Mouse (Mus musculus): Measurements from ENCODE around the gene Ccdc92.

The Ccdc92 gene

GRCm38 (mm10) chr5:124862013-124862866 is at the start of gene Ccdc92, which contains the start of gene Zfp664:
Ccdc92 (minus strand) TSS chr5:124862424.
Zfp664 (plus strand) TSS chr5:124862691.
- DNase-seq (ENCODE audit: extremely low spot score, low read depth, low spot score): peak; percentile 86

DNA sequence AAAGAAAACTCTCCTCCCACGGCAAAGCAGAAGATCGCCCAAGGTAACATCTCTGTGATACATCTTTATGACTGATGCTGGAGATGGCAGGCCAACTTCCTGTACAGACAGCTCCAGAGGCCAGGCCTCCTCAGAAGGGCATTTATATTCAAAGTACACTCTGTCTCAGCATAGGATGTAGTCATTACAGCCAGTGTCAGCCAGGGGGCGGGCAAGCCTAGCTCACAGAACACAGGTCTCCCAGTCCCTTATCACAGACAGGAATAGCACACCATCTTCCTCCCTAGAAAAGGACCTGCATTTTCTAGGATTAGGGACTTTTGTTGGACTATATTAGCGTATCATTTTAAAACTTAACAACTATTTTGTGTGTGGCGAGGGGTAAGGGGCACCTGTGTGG is 46.6 kb upstream of the Ccdc92 start:
- no peak for DNase-seq (ENCODE audit: extremely low spot score, low read depth, low spot score)

GRCm38 (mm10) chr5:124906890-124907289 is 44.7 kb upstream of the Ccdc92 start:
- no peak for DNase-seq (ENCODE audit: extremely low spot score, low read depth, low spot score)

GRCm38 (mm10) chr5:124903852-124904251 is 41.6 kb upstream of the Ccdc92 start:
- DNase-seq (ENCODE audit: extremely low spot score, low read depth, low spot score): no peak

- DNase-seq (ENCODE audit: extremely low spot score, low read depth, low spot score): no peak
Observed at GRCm38 (mm10) chr5:124902195-124902594, 40.0 kb upstream of the Ccdc92 start.

GRCm38 (mm10) chr5:124901675-124902074 is 39.5 kb upstream of the Ccdc92 start:
- no peak for DNase-seq (ENCODE audit: extremely low spot score, low read depth, low spot score)

DNA sequence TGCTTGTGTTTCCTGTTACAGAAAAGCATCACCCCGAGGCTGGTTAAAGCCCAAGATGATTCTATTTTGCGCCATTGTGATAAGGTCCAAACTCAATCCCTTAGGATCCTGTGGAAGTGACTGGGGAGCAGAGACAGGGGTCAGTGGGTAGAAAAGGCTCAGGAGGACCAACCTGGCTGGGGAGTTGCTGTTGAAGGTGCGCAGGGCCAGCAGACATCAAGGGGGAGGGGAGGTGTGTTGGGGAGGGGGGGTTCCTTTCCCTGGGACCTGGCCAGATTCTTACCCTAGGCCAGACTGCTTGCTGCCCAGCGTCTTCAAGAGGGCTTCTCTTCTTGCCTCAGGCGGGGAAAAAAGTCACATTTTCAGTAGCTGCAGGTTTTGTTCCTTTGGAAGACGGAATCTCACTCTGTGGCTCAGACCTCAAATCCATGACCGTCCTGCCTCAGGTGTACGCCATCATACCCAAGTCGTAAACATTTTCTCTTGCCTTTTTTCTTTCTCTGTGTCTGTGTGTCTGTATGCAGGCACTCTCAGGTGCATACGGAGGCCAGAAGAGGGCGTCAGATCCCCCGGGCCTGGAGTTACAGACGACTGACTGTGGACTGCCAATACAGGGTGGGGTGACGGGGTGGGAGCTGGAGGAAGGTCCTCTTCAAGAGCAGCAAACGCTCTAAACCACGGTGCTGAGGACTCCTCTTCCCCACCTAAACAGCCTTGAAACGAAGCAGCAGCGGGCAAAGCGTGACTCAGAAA is 38.7 kb upstream of the Ccdc92 start:
- DNase-seq (ENCODE audit: extremely low spot score, low read depth, low spot score): no peak

DNA sequence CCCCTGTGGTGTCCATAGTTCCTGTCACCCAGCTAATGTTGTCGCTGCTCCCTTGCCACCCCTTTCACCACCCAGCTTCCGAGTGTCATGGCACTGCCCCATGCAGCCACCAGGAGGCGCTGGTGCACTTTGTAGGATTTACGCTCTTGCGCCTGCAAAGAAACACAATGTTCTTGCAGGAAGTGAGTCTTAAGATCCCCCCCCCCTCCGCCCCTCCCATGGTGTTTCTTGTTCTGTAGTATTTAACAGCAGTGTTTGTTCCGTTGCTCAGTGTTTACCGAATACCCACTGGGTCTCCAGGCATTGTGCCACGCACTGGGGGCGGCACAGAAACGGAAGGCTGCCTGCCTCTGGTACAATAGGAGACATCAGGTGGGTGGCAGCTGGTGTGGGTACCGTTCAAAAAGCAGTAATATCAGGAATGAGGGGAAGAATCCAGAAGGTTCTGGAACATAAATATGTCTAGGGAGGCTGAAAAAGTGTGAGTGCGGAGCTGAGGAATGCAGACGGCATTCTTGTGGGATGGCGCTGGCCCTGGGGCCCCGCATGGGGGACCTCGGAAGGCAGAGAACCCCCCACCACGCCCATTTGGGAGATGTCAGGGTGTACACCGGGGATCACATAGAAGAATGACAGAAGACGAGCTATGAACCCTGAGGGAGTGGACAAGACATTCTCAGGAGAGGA is 37.9 kb upstream of the Ccdc92 start:
- DNase-seq (ENCODE audit: extremely low spot score, low read depth, low spot score): peak; percentile 44

GRCm38 (mm10) chr5:124896135-124896534 is 33.9 kb upstream of the Ccdc92 start:
- DNase-seq (ENCODE audit: extremely low spot score, low read depth, low spot score): no peak

GRCm38 (mm10) chr5:124891921-124892370 is 29.7 kb upstream of the Ccdc92 start:
- DNase-seq (ENCODE audit: extremely low spot score, low read depth, low spot score): no peak

DNA sequence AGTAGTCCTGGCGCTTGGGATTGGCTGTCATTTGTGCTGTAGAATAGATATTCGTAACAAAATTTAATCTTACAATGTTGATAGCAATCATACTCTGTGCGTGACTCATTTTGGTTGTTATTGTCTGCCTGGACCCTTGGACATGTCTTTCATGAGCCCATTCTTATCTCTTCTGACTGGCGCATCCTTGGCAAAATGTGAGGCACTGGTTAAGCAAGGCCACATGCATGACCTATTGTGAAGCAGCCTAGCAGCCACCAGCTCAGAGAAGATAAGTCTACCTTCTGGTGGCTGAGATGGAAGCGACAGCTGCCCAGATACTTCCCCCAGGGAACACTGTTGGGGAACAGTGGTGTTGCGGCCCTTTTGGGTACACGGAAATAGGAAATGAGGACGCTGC is 26.4 kb upstream of the Ccdc92 start:
- no peak for DNase-seq (ENCODE audit: extremely low spot score, low read depth, low spot score)

GRCm38 (mm10) chr5:124883877-124884276 is 21.7 kb upstream of the Ccdc92 start:
- no peak for DNase-seq (ENCODE audit: extremely low spot score, low read depth, low spot score)

GRCm38 (mm10) chr5:124879801-124880200 is 17.6 kb upstream of the Ccdc92 start:
- DNase-seq (ENCODE audit: extremely low spot score, low read depth, low spot score): no peak

- DNase-seq (ENCODE audit: extremely low spot score, low read depth, low spot score): no peak
Observed at GRCm38 (mm10) chr5:124879251-124879650, 17.0 kb upstream of the Ccdc92 start.

GRCm38 (mm10) chr5:124873890-124874601 is 11.8 kb upstream of the Ccdc92 start:
- DNase-seq (ENCODE audit: extremely low spot score, low read depth, low spot score): no peak

- DNase-seq (ENCODE audit: extremely low spot score, low read depth, low spot score): no peak
Observed at GRCm38 (mm10) chr5:124873096-124873495, 10.9 kb upstream of the Ccdc92 start.

- DNase-seq (ENCODE audit: extremely low spot score, low read depth, low spot score): no peak
Observed at GRCm38 (mm10) chr5:124872033-124872432, 9.8 kb upstream of the Ccdc92 start.

- no peak for DNase-seq (ENCODE audit: extremely low spot score, low read depth, low spot score)
Observed at GRCm38 (mm10) chr5:124868981-124869380, 6.8 kb upstream of the Ccdc92 start.

DNA sequence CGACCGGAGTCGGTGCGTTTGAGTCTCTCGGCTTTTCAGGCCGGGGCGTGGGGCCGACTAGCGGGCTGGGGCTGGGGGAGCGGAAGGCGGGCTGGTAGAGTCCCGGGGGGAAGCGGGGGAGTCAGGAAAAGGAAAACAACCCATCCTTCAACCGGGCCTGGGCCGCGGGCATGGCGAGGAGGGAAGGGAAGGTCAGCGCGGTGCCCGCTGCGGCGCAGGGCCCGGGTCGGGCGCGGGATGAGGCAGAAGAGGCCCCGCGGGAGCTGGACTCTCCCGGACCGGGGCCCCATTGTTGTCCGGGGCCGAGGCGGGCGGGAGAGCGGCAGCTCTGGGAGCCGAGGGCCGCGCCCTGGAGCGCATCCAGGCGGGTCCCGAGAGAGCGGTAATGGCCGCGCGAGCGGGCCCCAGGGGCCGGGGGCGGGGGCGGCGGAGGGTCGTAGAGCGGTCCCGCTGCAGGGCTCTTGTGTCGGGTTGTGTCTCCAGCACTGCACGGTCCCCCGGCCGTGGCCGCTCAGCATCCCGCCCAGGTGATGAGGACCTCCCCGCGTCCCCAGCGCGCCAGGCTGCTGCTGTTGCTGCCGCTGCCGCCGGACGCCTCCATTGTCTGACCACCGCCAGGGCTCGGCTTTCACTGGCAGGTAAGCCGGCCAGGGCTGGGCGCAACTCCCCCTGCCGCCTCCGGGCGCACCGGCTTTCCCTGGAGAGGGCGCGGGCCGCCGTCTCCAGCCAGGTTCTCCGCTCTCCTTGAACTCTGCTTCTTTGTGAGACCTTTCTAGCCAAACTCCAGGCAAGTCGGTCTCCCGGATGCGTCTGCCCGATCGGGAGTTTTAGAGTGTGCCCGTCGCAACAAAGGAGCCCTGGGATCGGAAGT is 882 bp upstream of the Ccdc92 start:
- no peak for DNase-seq (ENCODE audit: extremely low spot score, low read depth, low spot score)

GRCm38 (mm10) chr5:124861463-124861862 is 761 bp downstream of the Ccdc92 start:
- no peak for DNase-seq (ENCODE audit: extremely low spot score, low read depth, low spot score)
